Mouse (Mus musculus): ENCODE data around the gene Chn1.

- TF ChIP-seq CTCF (IDR thresholded peaks at IDR 0.05; ENCODE audit: borderline replicate concordance, insufficient read depth, low read length), result no peak
- TF ChIP-seq POLR2A (IDR thresholded peaks at IDR 0.05; ENCODE audit: low read depth, low read length), result no peak
These were observed 4.0 kb upstream of the Chn1 start for GRCm38 (mm10) chr2:73779016-73779595.
